Mouse (Mus musculus) brain, embryonic 14.5 days (tissue): ENCODE measurements at regions not wholly inside any gene's neighbourhood (a gene's known extent, or its start where the extent isn't known, plus 50 kb on each side); places are given as distances from the start of the nearest gene placed in this dataset.

Experiments
- DNase-seq: peaks from one replicate; pipeline ENCODE4 v3.0.0-alpha.2; 2011; ENCODE audit warnings: low read depth
- CTCF ChIP-seq: fragments of 200-500 bp; IDR thresholded peaks from 2 replicates; pipeline ENCODE4 v1.5.1; 2012; ENCODE audit warnings: inconsistent platforms, mild to moderate bottlenecking, moderate library complexity, borderline replicate concordance; ENCODE audit not compliant: insufficient read depth, insufficient read length; ENCODE audit errors: extremely low read depth
- POLR2A ChIP-seq: fragments of 200-500 bp; IDR thresholded peaks from 2 replicates; pipeline ENCODE4 v1.6.1; 2012; ENCODE audit warnings: mild to moderate bottlenecking, inconsistent platforms, borderline replicate concordance; ENCODE audit not compliant: poor library complexity, insufficient read depth, insufficient read length, severe bottlenecking; ENCODE audit errors: extremely low read depth

DNA sequence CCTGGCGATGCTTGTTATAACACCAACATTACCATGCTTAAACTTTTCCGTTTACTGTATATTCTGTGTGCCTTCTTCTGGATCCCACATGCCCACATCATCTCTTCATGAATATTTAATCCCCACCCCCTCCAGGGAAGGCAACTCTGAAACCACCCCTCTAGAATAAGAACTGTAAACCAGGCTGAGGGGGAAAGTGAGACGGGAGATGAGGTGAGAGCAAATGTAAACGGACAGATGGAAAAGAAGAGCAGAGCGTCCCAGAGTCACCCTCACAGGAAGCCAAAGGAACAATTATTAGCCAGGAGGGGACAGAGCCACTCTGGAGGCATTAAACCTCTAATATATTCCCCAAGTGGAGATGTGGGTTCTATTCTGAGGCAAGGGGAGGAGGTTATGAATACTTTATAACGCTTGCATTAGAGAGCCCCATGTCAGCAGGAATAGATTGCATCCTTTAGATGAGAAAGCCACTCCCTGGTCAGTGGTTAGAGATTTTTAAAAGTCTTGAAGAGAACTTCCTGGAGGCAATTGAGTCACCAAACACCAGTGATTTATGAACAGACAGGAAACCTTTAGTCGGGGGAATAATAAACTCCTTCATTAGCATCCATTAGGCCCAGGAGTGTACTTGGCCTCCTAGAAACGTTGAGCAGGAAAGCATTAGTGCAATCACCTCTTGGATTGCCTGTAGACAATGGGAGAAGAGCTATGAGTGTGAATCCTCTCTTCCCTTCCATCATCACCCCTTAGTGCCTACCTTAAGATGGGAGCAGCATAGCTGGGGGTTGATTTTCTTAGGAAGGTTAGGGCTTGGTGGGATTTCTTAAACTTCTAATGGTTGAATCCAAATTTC, 220.1 kb downstream of the Elavl2 start:
- TF ChIP-seq CTCF (no peak), POLR2A (no peak)
- DNase-seq: no peak

GRCm38 (mm10) chr4:91164280-91165121, 236.1 kb downstream of the Elavl2 start:
- peak; percentile 44 for DNase-seq
- TF ChIP-seq CTCF (no peak), POLR2A (no peak)

- DNase-seq: no peak
- TF ChIP-seq POLR2A: no peak
- no peak for TF ChIP-seq CTCF
Observed at GRCm38 (mm10) chr4:91157047-91157446, 243.5 kb downstream of the Elavl2 start.

GRCm38 (mm10) chr4:91144666-91145065, 255.9 kb downstream of the Elavl2 start:
- DNase-seq: no peak
- no peak for TF ChIP-seq POLR2A
- TF ChIP-seq CTCF: no peak

GRCm38 (mm10) chr4:91143906-91144305, 256.7 kb downstream of the Elavl2 start:
- peak; percentile 54 for DNase-seq

DNA sequence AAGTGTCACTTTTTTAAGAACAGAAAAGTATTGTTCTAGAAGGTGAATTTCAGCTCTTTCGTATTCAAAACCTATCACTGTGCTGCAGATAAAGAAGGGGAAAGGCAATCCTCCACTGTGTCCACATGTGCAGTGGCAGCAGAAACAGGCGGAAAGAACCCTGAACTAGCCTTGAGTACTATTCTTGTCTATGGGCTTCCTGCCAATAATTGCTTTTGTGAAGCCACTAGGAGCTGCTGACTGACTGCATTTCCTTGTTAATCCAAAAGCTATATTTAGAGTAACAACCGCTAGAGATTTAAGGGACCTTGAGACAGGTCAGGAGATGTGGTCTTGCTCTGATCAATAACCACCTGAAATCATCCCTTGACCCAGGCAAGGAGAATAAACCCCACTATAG, 265.3 kb downstream of the Elavl2 start:
- DNase-seq: peak; percentile 35
- no peak for TF ChIP-seq POLR2A
- TF ChIP-seq CTCF: no peak

More at GRCm38 (mm10) chr4:91143906-91144305, 256.7 kb downstream of the Elavl2 start:
- TF ChIP-seq CTCF (no peak), POLR2A (no peak)

DNA sequence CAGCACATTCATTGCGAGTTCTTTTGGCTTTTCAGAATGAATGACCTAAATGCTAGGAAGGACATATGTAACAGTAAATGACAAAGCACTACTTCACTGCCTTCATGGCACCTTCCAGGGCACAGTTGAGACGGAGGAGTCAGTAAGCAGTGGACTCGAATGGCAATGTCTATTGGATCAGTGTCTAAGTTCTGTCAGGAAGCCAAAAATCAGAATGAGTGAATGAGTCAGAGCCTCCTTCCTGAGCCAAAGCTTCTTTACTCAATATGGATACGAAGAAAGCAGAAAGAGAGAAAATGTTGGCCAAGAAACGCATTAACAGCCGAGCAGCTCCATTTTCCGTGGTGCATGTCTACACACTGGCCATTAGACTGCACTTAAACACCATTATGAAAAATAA, 268.3 kb downstream of the Elavl2 start:
- TF ChIP-seq POLR2A (no peak), CTCF (no peak)
- DNase-seq: peak; percentile 30

- no peak for DNase-seq
- no peak for TF ChIP-seq POLR2A
Observed at GRCm38 (mm10) chr4:91120277-91120676, 280.3 kb downstream of the Elavl2 start.

DNA sequence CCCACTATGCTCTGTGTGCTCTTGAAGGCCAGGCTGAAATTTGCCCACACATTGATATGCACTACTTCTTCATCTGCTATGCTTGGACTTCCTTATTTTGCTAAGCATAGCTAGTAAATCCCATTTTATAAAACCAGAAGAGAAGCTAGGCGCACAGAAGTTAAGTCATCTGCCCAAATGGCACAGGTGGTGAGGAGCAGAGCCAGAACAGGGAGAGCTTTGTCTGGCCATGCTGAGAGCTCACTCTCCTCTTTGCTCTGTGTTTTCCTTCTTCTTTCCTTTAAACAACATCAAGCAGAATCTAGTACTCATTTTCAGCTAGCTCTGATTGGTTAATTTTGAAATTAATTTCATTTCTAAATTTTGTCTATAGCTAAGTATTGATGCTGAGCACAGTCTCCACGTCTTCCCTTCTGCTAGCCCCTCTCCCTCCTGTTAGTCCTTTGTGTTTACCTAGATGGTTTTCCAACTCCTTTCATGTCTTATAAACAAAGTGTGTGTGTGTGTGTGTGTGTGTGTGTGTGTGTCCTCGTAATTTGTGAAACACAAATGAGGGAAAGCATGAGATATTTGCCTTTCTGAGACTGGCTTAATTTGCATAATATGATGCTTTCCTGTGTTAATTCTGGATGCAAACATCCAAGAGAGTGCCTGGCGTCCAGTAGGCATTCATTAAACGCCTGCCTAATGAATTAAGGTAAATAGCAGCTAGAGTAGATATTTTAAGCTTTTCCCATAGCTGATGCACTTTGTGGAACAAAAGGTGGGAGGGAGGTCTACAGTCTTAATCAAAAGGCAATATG, 283.6 kb downstream of the Elavl2 start:
- peak; percentile 62 for DNase-seq
- TF ChIP-seq POLR2A (no peak), CTCF (no peak)

GRCm38 (mm10) chr4:91111684-91112681, 288.6 kb downstream of the Elavl2 start:
- peak; percentile 61 for DNase-seq
- TF ChIP-seq POLR2A: no peak
- no peak for TF ChIP-seq CTCF
